Mouse (Mus musculus) liver, embryonic 14.5 days (tissue): Measurements from ENCODE around the gene Serpina3c.

ENCODE experiments used
- CTCF ChIP-seq: IDR thresholded peaks from 2 replicates; pipeline ENCODE4 v1.5.1; 2016; ENCODE audit warnings: antibody characterized with exemption, low read depth, control low read depth
- EP300 ChIP-seq: IDR thresholded peaks from 2 replicates; pipeline ENCODE4 v1.6.1; 2016; ENCODE audit warnings: antibody characterized with exemption, low read depth

- TF ChIP-seq CTCF = no peak
- no peak for TF ChIP-seq EP300
Observed at GRCm38 (mm10) chr12:104190852-104191251, 37.2 kb upstream of the Serpina3c start.
